Mouse (Mus musculus) heart, embryonic 11.5 days (tissue): ENCODE measurements around the gene Leap2. TPM values are rescaled to one million over a fixed set of nuclear protein-coding genes. Genes with fewer than 3 reads are reported as not detected.
"Not testable (repeated sequence)": the region's sequence is repeated elsewhere in the genome, so short reads cannot be mapped to it uniquely, and the experiment has no call there.

ENCODE experiments used
- ATAC-seq: fragments of 200-750 bp; cut with Nextera tagmentation; replicated peaks from 2 replicates; pipeline ENCODE4 v1.8.0; 2017; ENCODE audit warnings: moderate library complexity; ENCODE audit not compliant: insufficient number of reproducible peaks, low FRiP score, low TSS enrichment
- H3K27ac ChIP-seq: fragments of 300-500 bp; sonication (generic); 2 replicates; pipeline ENCODE4 v1.5.1; 2014; ENCODE audit warnings: mild to moderate bottlenecking, low read depth, low read length
- H3K27me3 ChIP-seq: fragments of 300-500 bp; sonication (generic); 2 replicates; pipeline ENCODE4 v1.6.1; 2014; ENCODE audit warnings: mild to moderate bottlenecking, low read length, mixed read lengths; ENCODE audit not compliant: control insufficient read depth, insufficient read depth
- H3K36me3 ChIP-seq: fragments of 300-500 bp; sonication (generic); 2 replicates; pipeline ENCODE4 v1.6.1; 2014; ENCODE audit warnings: mild to moderate bottlenecking, low read length, moderate library complexity, mixed read lengths; ENCODE audit not compliant: control insufficient read depth, insufficient read depth
- H3K4me1 ChIP-seq: fragments of 300-500 bp; sonication (generic); 2 replicates; pipeline ENCODE4 v1.6.1; 2014; ENCODE audit warnings: low read length; ENCODE audit not compliant: control insufficient read depth, insufficient read depth
- H3K4me2 ChIP-seq: fragments of 300-500 bp; sonication (generic); 2 replicates; pipeline ENCODE4 v1.6.1; 2014; ENCODE audit warnings: mild to moderate bottlenecking, moderate library complexity
- H3K4me3 ChIP-seq: fragments of 300-500 bp; sonication (generic); 2 replicates; pipeline ENCODE4 v1.5.1; 2014; ENCODE audit warnings: low read depth, low read length
- H3K9ac ChIP-seq: fragments of 300-500 bp; sonication (generic); 2 replicates; pipeline ENCODE4 v1.6.1; 2014; ENCODE audit warnings: mild to moderate bottlenecking, low read depth, low read length, moderate library complexity
- H3K9me3 ChIP-seq: fragments of 300-500 bp; sonication (generic); replicated peaks from 2 replicates; pipeline ENCODE4 v1.6.1; 2016; ENCODE audit warnings: low read length; ENCODE audit not compliant: control insufficient read depth
- WGBS: fragments of 180-500 bp; shearing (Covaris S2); extraction: QIAGEN DNeasy Blood & Tissue Kit; methylation state at CpG from one replicate; pipeline ENCODE4 v1.1.7; 2014; ENCODE audit not compliant: insufficient replicate concordance; 5-methylcytosine and 5-hydroxymethylcytosine counted together
- polyA plus RNA-seq: library from polyadenylated mRNA; unstranded; fragments of >200 nt; fragmentation: Nextera tagmentation; extraction: Ambion mirVana; gene quantifications from 2 replicates; pipeline ENCODE4 v1.2.1, GENCODE M21; 2014

Gene Leap2
- polyA plus RNA-seq, 1 experiment from 2014 or later: not detected

DNA sequence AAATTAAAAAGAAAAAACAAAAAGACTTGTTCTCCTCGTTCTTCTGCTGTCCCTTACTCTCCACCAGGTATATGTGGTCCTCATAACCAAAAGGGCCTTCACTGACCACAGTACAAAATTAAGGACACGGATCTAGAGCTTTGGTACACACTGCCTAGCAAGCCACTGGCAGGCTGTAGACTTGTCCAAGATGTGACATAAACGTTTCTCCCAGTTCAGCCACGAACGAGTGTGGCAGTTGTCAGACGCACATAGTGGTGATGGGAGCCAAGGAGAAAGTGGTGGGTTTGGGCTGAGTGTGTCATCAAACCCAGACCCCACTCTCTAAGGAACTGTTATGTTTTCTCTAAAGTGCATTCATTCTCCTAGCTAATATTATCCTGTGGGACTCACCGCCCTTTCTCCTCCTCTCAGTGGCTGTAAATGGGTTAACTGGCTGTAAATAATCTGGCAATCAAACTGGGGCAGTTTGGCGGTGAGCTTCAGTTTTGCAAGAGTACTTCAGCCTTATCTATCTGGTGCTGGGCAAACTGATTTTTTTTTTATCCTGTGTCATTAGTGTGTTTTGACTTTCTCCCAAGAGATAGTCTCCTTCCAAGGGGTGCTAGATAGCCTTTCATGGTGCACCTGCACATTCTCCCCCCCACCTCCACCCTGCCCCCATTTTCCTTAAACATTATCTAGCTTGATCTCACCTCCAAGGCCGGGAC lies 8.5 kb upstream of the Leap2 start:
- peak overlapping the region; percentile 89 for H3K27ac ChIP-seq
- peak overlapping the region; percentile 70 for H3K4me2 ChIP-seq
- H3K27me3 ChIP-seq: no peaks in the 10 kb centered on the region
- ATAC-seq: peak; percentile 28
- peaks cover 8% of the 10 kb centered on the region for H3K36me3 ChIP-seq
- peaks cover 8% of the 10 kb centered on the region; the same call in 1 of the 2 replicates for H3K4me1 ChIP-seq
- peak overlapping the region; percentile 60 for H3K9ac ChIP-seq
- no peaks in the 10 kb centered on the region for H3K9me3 ChIP-seq
- WGBS: 18% methylated on average over 9 of the region's 9 CpGs
- H3K4me3 ChIP-seq: peak overlapping the region; percentile 96

- Histone ChIP-seq H3K27ac (peak within 1 kb of the TSS; percentile 89), H3K36me3 (peaks cover 8% of the 10 kb centered on the region), H3K4me1 (peaks cover 10% of the 10 kb centered on the region; the same call in 1 of the 2 replicates), H3K9ac (peak within 1 kb of the TSS; percentile 97), H3K4me3 (peak within 1 kb of the TSS; percentile 96), H3K9me3 (no peaks in the 10 kb centered on the region), H3K4me2 (peak within 1 kb of the TSS; percentile 72), H3K27me3 (no peaks in the 10 kb centered on the region)
- WGBS: under 1% methylated on average over 44 of the region's 44 CpGs
- peak; percentile 90 for ATAC-seq
Measured at GRCm38 (mm10) chr11:53430670-53431346, 7.8 kb upstream of the Leap2 start, which contains the start of the genes Uqcrq and Gdf9. Gene Uqcrq (minus strand): TSS chr11:53430831. Gene Gdf9 (plus strand): TSS chr11:53431023.

- Histone ChIP-seq H3K9me3 (no peaks in the 10 kb centered on the region), H3K36me3 (peaks cover 8% of the 10 kb centered on the region), H3K4me2 (peak overlapping the region; percentile 72), H3K4me3 (peak overlapping the region; percentile 96), H3K27ac (peak overlapping the region; percentile 89), H3K9ac (peak overlapping the region; percentile 97), H3K4me1 (peaks cover 10% of the 10 kb centered on the region; the same call in 1 of the 2 replicates), H3K27me3 (no peaks in the 10 kb centered on the region)
- ATAC-seq: peak; percentile 22; the same call in 1 of the 2 replicates
- under 1% methylated on average over 34 of the region's 34 CpGs for WGBS
Measured at GRCm38 (mm10) chr11:53430300-53430669, 7.3 kb upstream of the Leap2 start.

GRCm38 (mm10) chr11:53429182-53429581 lies 6.2 kb upstream of the Leap2 start:
- Histone ChIP-seq H3K9me3 (no peaks in the 10 kb centered on the region), H3K27ac (no peak overlapping the region), H3K4me3 (no peak overlapping the region; the same call in 1 of the 2 replicates), H3K9ac (no peak overlapping the region), H3K4me2 (peak overlapping the region; percentile 72), H3K27me3 (no peaks in the 10 kb centered on the region), H3K36me3 (peaks cover 8% of the 10 kb centered on the region), H3K4me1 (peaks cover 10% of the 10 kb centered on the region; the same call in 1 of the 2 replicates)
- no peak for ATAC-seq

DNA sequence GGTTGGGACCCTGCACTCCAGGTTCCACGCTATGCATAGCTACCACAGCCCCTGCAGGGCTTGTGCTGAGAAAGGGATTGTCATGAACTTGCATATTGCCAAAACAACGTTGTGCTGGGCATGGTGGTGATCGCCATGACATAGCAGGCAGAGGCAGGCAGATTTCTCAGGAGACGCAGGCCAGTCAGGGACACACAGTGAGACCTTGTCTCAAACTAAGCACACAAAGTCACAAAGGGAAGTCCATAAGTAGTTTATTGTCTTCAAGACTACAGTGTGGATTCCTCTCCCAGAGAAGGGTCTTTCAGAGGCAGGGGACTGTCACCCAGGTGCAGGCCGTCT lies 5.7 kb upstream of the Leap2 start:
- Histone ChIP-seq H3K9ac (no peak overlapping the region), H3K4me2 (no peak overlapping the region), H3K27me3 (no peaks in the 10 kb centered on the region), H3K4me3 (no peak overlapping the region), H3K4me1 (peaks cover 10% of the 10 kb centered on the region; the same call in 1 of the 2 replicates), H3K36me3 (peaks cover 8% of the 10 kb centered on the region), H3K9me3 (no peaks in the 10 kb centered on the region), H3K27ac (no peak overlapping the region)
- 91% methylated on average over 5 of the region's 5 CpGs for WGBS
- ATAC-seq: no peak

DNA sequence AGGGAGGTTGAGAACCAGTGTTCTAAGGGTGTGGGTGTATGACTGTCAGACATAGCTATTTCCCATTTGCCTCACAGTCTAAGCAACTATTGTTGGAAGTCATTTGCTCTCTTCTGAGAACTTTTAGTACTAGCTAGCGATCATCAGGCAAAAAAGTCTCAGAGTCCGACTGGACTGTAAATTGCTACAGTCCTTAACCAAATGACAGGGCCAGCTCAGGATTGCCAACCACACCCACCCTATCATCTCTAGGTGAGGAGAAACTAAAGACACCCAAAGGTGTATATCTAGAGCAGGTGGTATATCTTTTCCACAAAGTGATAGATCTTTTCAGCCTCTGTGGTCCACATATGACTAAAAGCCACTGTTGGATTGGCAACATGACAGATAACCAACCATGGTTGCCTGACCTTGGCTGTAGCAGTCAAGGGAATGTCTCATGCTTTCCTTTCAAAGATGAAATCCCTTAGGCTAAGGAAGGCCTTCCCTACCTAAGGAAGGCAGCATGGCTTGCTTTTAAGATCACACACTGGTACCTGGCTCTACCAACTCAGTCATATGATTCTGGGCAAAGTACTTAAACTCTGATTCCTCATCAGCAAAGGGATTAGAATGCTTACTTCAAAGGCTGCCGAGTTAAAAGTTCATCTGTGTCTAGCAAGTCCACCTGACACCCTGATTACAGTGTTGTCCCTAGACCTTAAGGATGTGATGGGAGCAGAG lies 5.2 kb upstream of the Leap2 start:
- H3K9ac ChIP-seq: no peak overlapping the region
- no peaks in the 10 kb centered on the region for H3K9me3 ChIP-seq
- WGBS: 85% methylated on average over 3 of the region's 3 CpGs
- H3K4me1 ChIP-seq: peaks cover 10% of the 10 kb centered on the region; the same call in 1 of the 2 replicates
- no peak for ATAC-seq
- no peaks in the 10 kb centered on the region for H3K27me3 ChIP-seq
- no peak overlapping the region for H3K4me2 ChIP-seq
- peaks cover 8% of the 10 kb centered on the region for H3K36me3 ChIP-seq
- no peak overlapping the region for H3K4me3 ChIP-seq
- H3K27ac ChIP-seq: no peak overlapping the region

DNA sequence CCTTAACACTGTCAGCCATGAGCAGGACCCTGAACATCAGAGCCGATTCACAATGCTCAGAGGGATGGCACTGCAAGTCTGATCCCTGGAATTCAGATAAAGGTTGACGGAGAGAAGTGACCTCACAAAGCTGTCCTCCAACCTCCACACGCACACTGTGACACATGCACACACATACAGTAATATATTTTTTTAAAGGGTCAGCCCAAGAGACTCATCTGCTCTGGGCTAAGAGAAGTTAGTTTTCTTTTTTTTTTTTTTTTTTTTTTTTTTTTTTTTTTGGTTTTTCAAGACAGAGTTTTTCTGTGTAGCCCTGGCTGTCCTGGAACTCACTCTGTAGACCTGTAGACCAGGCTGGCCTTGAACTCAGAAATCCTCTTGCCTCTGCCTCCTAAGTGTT lies 3.9 kb upstream of the Leap2 start:
- not testable (repeated sequence) for H3K4me3 ChIP-seq, ATAC-seq, H3K9ac ChIP-seq, H3K27me3 ChIP-seq, H3K36me3 ChIP-seq, H3K4me1 ChIP-seq, H3K9me3 ChIP-seq, H3K4me2 ChIP-seq
- 51% methylated on average over 3 of the region's 3 CpGs for WGBS
- peak overlapping the region; percentile 10; the same call in 1 of the 2 replicates for H3K27ac ChIP-seq

DNA sequence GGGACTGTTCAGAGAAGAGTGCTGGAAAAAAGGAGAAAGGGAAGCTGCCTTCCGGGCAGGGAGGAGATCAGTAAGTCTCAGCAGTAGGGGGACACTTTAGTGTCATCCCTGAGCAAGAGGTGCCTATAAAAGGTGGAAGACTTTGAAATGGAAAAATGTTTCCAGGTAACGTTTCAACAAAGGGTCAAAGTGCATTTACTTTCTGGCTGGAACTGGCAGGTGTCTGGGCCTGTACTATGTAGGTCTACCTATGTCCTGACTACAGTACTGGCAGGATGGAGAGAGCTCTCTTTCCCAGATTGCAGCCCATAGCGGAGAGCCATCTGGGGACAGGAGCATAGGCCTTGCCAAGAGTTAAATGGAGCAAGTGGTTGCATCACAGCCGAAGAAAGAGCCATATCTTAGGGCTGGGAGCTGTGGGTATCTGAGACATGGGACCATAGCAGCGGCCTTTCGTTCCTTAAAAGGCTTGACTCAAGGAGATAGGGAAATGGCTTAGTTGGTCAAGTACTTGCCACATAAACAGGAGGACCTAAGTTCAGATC lies 2.8 kb upstream of the Leap2 start:
- H3K4me1 ChIP-seq: peaks cover 10% of the 10 kb centered on the region; the same call in 1 of the 2 replicates
- H3K9me3 ChIP-seq: no peaks in the 10 kb centered on the region
- H3K27ac ChIP-seq: no peak overlapping the region
- no peaks in the 10 kb centered on the region for H3K27me3 ChIP-seq
- H3K4me2 ChIP-seq: no peak overlapping the region
- WGBS: 75% methylated on average over 6 of the region's 6 CpGs
- peaks cover 8% of the 10 kb centered on the region for H3K36me3 ChIP-seq
- H3K9ac ChIP-seq: no peak overlapping the region
- no peak for ATAC-seq
- no peak overlapping the region for H3K4me3 ChIP-seq
